Mouse (Mus musculus) kidney, embryonic 16.5 days (tissue): ENCODE measurements around the gene Grb2. TPM values are rescaled to one million over a fixed set of nuclear protein-coding genes. Genes with fewer than 3 reads are reported as not detected.

ENCODE experiments used
- ATAC-seq: fragments of 200-750 bp; cut with Nextera tagmentation; 2 replicates; pipeline ENCODE4 v1.8.0; 2017; ENCODE audit warnings: moderate TSS enrichment; ENCODE audit not compliant: low FRiP score, low TSS enrichment
- H3K27ac ChIP-seq: fragments of 300-500 bp; sonication (generic); 2 replicates; pipeline ENCODE4 v1.5.1; 2014; ENCODE audit warnings: low read length
- H3K27me3 ChIP-seq: fragments of 300-500 bp; sonication (generic); 2 replicates; pipeline ENCODE4 v1.6.1; 2014; ENCODE audit warnings: low read length, control low read depth, mixed read lengths; ENCODE audit not compliant: insufficient read depth
- H3K36me3 ChIP-seq: fragments of 300-500 bp; sonication (generic); 2 replicates; pipeline ENCODE4 v1.6.1; 2014; ENCODE audit warnings: low read length, control low read depth, mixed read lengths; ENCODE audit not compliant: insufficient read depth
- H3K4me1 ChIP-seq: fragments of 300-500 bp; sonication (generic); 2 replicates; pipeline ENCODE4 v1.6.1; 2014; ENCODE audit warnings: low read length, control low read depth, mixed read lengths; ENCODE audit not compliant: insufficient read depth
- H3K4me2 ChIP-seq: fragments of 300-500 bp; sonication (generic); replicated peaks from 2 replicates; pipeline ENCODE4 v1.6.1; 2014; ENCODE audit warnings: low read depth, low read length
- H3K4me3 ChIP-seq: fragments of 300-500 bp; sonication (generic); 2 replicates; pipeline ENCODE4 v1.5.1; 2014; ENCODE audit warnings: mild to moderate bottlenecking, low read length
- H3K9ac ChIP-seq: fragments of 300-500 bp; sonication (generic); replicated peaks from 2 replicates; pipeline ENCODE4 v1.6.1; 2014; ENCODE audit warnings: low read length
- H3K9me3 ChIP-seq: fragments of 300-500 bp; sonication (generic); 2 replicates; pipeline ENCODE4 v1.6.1; 2016; ENCODE audit warnings: low read length, control low read depth
- WGBS: fragments of 180-500 bp; shearing (Covaris S2); extraction: QIAGEN DNeasy Blood & Tissue Kit; methylation state at CpG from one replicate; pipeline ENCODE4 v1.1.7; 2014; 5-methylcytosine and 5-hydroxymethylcytosine counted together
- polyA plus RNA-seq: library from polyadenylated mRNA; unstranded; fragments of >200 nt; fragmentation: Nextera tagmentation; extraction: Ambion mirVana; gene quantifications from 2 replicates; pipeline ENCODE4 v1.2.1, GENCODE M21; 2015

Grb2 gene
- polyA plus RNA-seq, 1 experiment from 2014 or later, result 87.0 TPM

GRCm38 (mm10) chr11:115641664-115642036 lies 66.7 kb downstream of the Grb2 start:
- Histone ChIP-seq H3K4me2 (no peak overlapping the region), H3K27me3 (no peaks in the 10 kb centered on the region), H3K9me3 (no peaks in the 10 kb centered on the region), H3K36me3 (peaks cover 9% of the 10 kb centered on the region; the same call in 1 of the 2 replicates), H3K4me3 (no peak overlapping the region), H3K27ac (no peak overlapping the region), H3K9ac (no peak overlapping the region), H3K4me1 (0 out of 2 replicates have a peak, but pooled peaks cover 3% of the 10 kb centered on the region)
- ATAC-seq, result no peak
- 85% methylated on average over 4 of the region's 4 CpGs for WGBS

GRCm38 (mm10) chr11:115640978-115641663 lies 67.3 kb downstream of the Grb2 start:
- Histone ChIP-seq H3K4me3 (no peak overlapping the region), H3K27ac (no peak overlapping the region), H3K4me1 (0 out of 2 replicates have a peak, but pooled peaks cover 3% of the 10 kb centered on the region), H3K9me3 (no peaks in the 10 kb centered on the region), H3K27me3 (no peaks in the 10 kb centered on the region), H3K36me3 (0 out of 2 replicates have a peak, but pooled peaks cover 7% of the 10 kb centered on the region), H3K4me2 (no peak overlapping the region), H3K9ac (no peak overlapping the region)
- no peak; the same call in 1 of the 2 replicates for ATAC-seq
- WGBS, result 47% methylated on average over 14 of the region's 14 CpGs

GRCm38 (mm10) chr11:115640311-115640828 lies 68.0 kb downstream of the Grb2 start:
- 86% methylated on average over 3 of the region's 4 CpGs for WGBS
- Histone ChIP-seq H3K27me3 (no peaks in the 10 kb centered on the region), H3K4me2 (no peak overlapping the region), H3K36me3 (0 out of 2 replicates have a peak, but pooled peaks cover 7% of the 10 kb centered on the region), H3K9me3 (no peaks in the 10 kb centered on the region), H3K27ac (no peak overlapping the region), H3K4me3 (no peak overlapping the region), H3K9ac (no peak overlapping the region), H3K4me1 (0 out of 2 replicates have a peak, but pooled peaks cover 3% of the 10 kb centered on the region)
- ATAC-seq, result no peak

GRCm38 (mm10) chr11:115639540-115639939 lies 68.9 kb downstream of the Grb2 start:
- ATAC-seq, result peak; percentile 2; the same call in 1 of the 2 replicates
- no peak overlapping the region for H3K27ac ChIP-seq

GRCm38 (mm10) chr11:115638498-115639409 lies 69.6 kb downstream of the Grb2 start:
- WGBS, result 59% methylated on average over 5 of the region's 5 CpGs
- no peaks in the 10 kb centered on the region for H3K9me3 ChIP-seq
- 0 out of 2 replicates have a peak, but pooled peaks cover 3% of the 10 kb centered on the region for H3K4me1 ChIP-seq
- H3K27me3 ChIP-seq, result no peaks in the 10 kb centered on the region
- H3K4me3 ChIP-seq, result no peak overlapping the region
- no peak overlapping the region for H3K9ac ChIP-seq
- H3K4me2 ChIP-seq, result no peak overlapping the region
- ATAC-seq, result peak; percentile 37; the same call in 1 of the 2 replicates
- H3K27ac ChIP-seq, result no peak overlapping the region
- no peaks in the 10 kb centered on the region for H3K36me3 ChIP-seq

More at GRCm38 (mm10) chr11:115639540-115639939, 68.9 kb downstream of the Grb2 start:
- Histone ChIP-seq H3K9me3 (no peaks in the 10 kb centered on the region), H3K27me3 (no peaks in the 10 kb centered on the region), H3K4me3 (no peak overlapping the region), H3K4me1 (0 out of 2 replicates have a peak, but pooled peaks cover 3% of the 10 kb centered on the region), H3K4me2 (no peak overlapping the region), H3K9ac (no peak overlapping the region), H3K36me3 (0 out of 2 replicates have a peak, but pooled peaks cover 4% of the 10 kb centered on the region)
- WGBS, result 66% methylated on average over 4 of the region's 4 CpGs

GRCm38 (mm10) chr11:115636960-115637359 lies 71.4 kb downstream of the Grb2 start:
- ATAC-seq, result no peak
- Histone ChIP-seq H3K9me3 (no peaks in the 10 kb centered on the region), H3K4me3 (no peak overlapping the region), H3K36me3 (no peaks in the 10 kb centered on the region), H3K27me3 (no peaks in the 10 kb centered on the region), H3K27ac (no peak overlapping the region), H3K4me2 (no peak overlapping the region), H3K4me1 (0 out of 2 replicates have a peak, but pooled peaks cover 3% of the 10 kb centered on the region), H3K9ac (no peak overlapping the region)
- WGBS, result 51% methylated on average over 3 of the region's 3 CpGs

- no peak for ATAC-seq
- no peak overlapping the region for H3K4me2 ChIP-seq
- H3K9me3 ChIP-seq, result no peaks in the 10 kb centered on the region
- no peak overlapping the region for H3K27ac ChIP-seq
- H3K4me3 ChIP-seq, result no peak overlapping the region
- no peaks in the 10 kb centered on the region for H3K27me3 ChIP-seq
- 0 out of 2 replicates have a peak, but pooled peaks cover 3% of the 10 kb centered on the region for H3K4me1 ChIP-seq
- no peaks in the 10 kb centered on the region for H3K36me3 ChIP-seq
- 66% methylated on average over 8 of the region's 8 CpGs for WGBS
- no peak overlapping the region for H3K9ac ChIP-seq
These were observed 72.9 kb downstream of the Grb2 start for GRCm38 (mm10) chr11:115635484-115635883.

- H3K27ac ChIP-seq, result no peak overlapping the region
- H3K4me3 ChIP-seq, result no peak overlapping the region
- no peaks in the 10 kb centered on the region for H3K36me3 ChIP-seq
- H3K4me2 ChIP-seq, result no peak overlapping the region
- 0 out of 2 replicates have a peak, but pooled peaks cover 3% of the 10 kb centered on the region for H3K4me1 ChIP-seq
- no peak for ATAC-seq
- no peaks in the 10 kb centered on the region for H3K27me3 ChIP-seq
- H3K9me3 ChIP-seq, result no peaks in the 10 kb centered on the region
- no peak overlapping the region for H3K9ac ChIP-seq
- WGBS, result 83% methylated on average over 8 of the region's 8 CpGs
These were observed 73.4 kb downstream of the Grb2 start for GRCm38 (mm10) chr11:115635041-115635440.

GRCm38 (mm10) chr11:115634109-115634508 lies 74.3 kb downstream of the Grb2 start:
- Histone ChIP-seq H3K9me3 (no peaks in the 10 kb centered on the region), H3K9ac (no peak overlapping the region), H3K4me2 (no peak overlapping the region), H3K4me1 (no peaks in the 10 kb centered on the region), H3K27ac (no peak overlapping the region), H3K36me3 (no peaks in the 10 kb centered on the region), H3K4me3 (no peak overlapping the region), H3K27me3 (no peaks in the 10 kb centered on the region)
- WGBS, result 58% methylated on average over 4 of the region's 4 CpGs
- no peak for ATAC-seq
